Mouse (Mus musculus) stomach, postnatal 0 days (tissue): ENCODE measurements around the gene Gm21317. TPM values are rescaled to one million over a fixed set of nuclear protein-coding genes. Genes with fewer than 3 reads are reported as not detected.
"Not testable (repeated sequence)": the region's sequence is repeated elsewhere in the genome, so short reads cannot be mapped to it uniquely, and the experiment has no call there.

ENCODE experiments used
- ATAC-seq: fragments of 200-750 bp; cut with Nextera tagmentation; 2 replicates; pipeline ENCODE4 v1.8.0; 2017; ENCODE audit not compliant: low FRiP score, low TSS enrichment
- DNase-seq: peaks from one replicate; pipeline ENCODE4 v3.0.0-alpha.2; 2016; ENCODE audit warnings: low spot score
- H3K27ac ChIP-seq: fragments of 300-500 bp; sonication (generic); replicated peaks from 2 replicates; pipeline ENCODE4 v1.5.1; 2014; ENCODE audit warnings: mild to moderate bottlenecking, control low read depth
- H3K27me3 ChIP-seq: fragments of 300-500 bp; sonication (generic); 2 replicates; pipeline ENCODE4 v1.6.1; 2014; ENCODE audit warnings: low read length; ENCODE audit not compliant: control insufficient read depth, insufficient read depth
- H3K36me3 ChIP-seq: fragments of 300-500 bp; sonication (generic); 2 replicates; pipeline ENCODE4 v1.6.1; 2014; ENCODE audit warnings: low read length, mixed read lengths; ENCODE audit not compliant: control insufficient read depth, insufficient read depth
- H3K4me1 ChIP-seq: fragments of 300-500 bp; sonication (generic); replicated peaks from 2 replicates; pipeline ENCODE4 v1.6.1; 2014; ENCODE audit warnings: antibody characterized with exemption; ENCODE audit not compliant: control insufficient read depth, insufficient read depth
- H3K4me2 ChIP-seq: fragments of 300-500 bp; sonication (generic); replicated peaks from 2 replicates; pipeline ENCODE4 v1.6.1; 2014; ENCODE audit warnings: low read depth, mild to moderate bottlenecking, control low read depth, moderate library complexity
- H3K4me3 ChIP-seq: fragments of 300-500 bp; sonication (generic); 2 replicates; pipeline ENCODE4 v1.5.1; 2014; ENCODE audit warnings: low read depth, low read length, control low read depth
- H3K9ac ChIP-seq: fragments of 300-500 bp; sonication (generic); 2 replicates; pipeline ENCODE4 v1.6.1; 2014; ENCODE audit warnings: mild to moderate bottlenecking, low read length, control low read depth, mixed read lengths
- H3K9me3 ChIP-seq: fragments of 300-500 bp; sonication (generic); 2 replicates; pipeline ENCODE4 v1.6.1; 2016; ENCODE audit warnings: low read length; ENCODE audit not compliant: control insufficient read depth
- WGBS: fragments of 180-500 bp; shearing (Covaris S2); extraction: QIAGEN DNeasy Blood & Tissue Kit; methylation state at CpG from one replicate; pipeline ENCODE4 v1.1.7; 2014; 5-methylcytosine and 5-hydroxymethylcytosine counted together
- polyA plus RNA-seq: library from polyadenylated mRNA; unstranded; fragments of >200 nt; fragmentation: Nextera tagmentation; extraction: Ambion mirVana; gene quantifications from 2 replicates; pipeline ENCODE4 v1.2.1, GENCODE M21; 2015

The Gm21317 gene
- not detected in 2 replicates for polyA plus RNA-seq

DNA sequence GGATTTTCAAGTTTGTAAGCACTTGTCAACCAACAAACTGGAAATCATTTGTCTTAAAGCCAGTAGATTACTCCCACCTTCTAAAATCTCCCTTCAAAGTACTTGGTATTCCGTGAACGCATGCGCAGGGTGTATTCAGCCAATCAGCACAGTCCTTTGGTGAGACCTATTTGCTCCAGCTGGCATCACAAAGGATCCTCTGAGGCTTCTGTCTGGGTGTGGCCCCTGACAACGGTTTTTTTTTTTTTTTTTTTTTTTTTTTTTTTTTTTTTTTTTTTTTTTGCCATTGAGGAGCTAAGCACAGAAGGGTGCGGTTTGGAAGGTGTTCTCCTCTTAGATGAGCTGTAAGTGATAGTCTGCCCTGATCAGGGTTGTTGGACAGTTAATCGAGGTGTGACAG lies at the start of gene Gm21317:
Gene Gm21317 (plus strand): TSS at position 301 of the 400 bp plus-strand sequence.
- H3K27ac ChIP-seq, H3K4me1 ChIP-seq, H3K36me3 ChIP-seq, H3K4me3 ChIP-seq, DNase-seq, ATAC-seq, H3K9me3 ChIP-seq, H3K4me2 ChIP-seq, H3K9ac ChIP-seq, H3K27me3 ChIP-seq: not testable (repeated sequence)
- WGBS: no CpG with 5 or more reads among the region's 6 CpGs
